Mouse (Mus musculus): ENCODE data around the gene Garnl3.
A peak's percentile ranks its signal among the peaks of the same experiment; 100 is the strongest.

The Garnl3 gene

GRCm38 (mm10) chr2:32977114-32977513, 154.3 kb downstream of the Garnl3 start:
- DNase-seq (ENCODE audit: low read depth, low spot score): no peak

GRCm38 (mm10) chr2:32974216-32974615, 157.2 kb downstream of the Garnl3 start:
- DNase-seq (ENCODE audit: low read depth, low spot score): no peak

- DNase-seq (ENCODE audit: low read depth, low spot score): no peak
Measured at GRCm38 (mm10) chr2:32971235-32971634, 160.2 kb downstream of the Garnl3 start.

GRCm38 (mm10) chr2:32969326-32969725, 162.1 kb downstream of the Garnl3 start:
- DNase-seq (ENCODE audit: low read depth, low spot score): no peak

GRCm38 (mm10) chr2:32968024-32968614, 163.3 kb downstream of the Garnl3 start:
- DNase-seq (ENCODE audit: low read depth, low spot score): no peak

- DNase-seq (ENCODE audit: low read depth, low spot score): peak; percentile 81
Measured at GRCm38 (mm10) chr2:32966689-32967631, 164.5 kb downstream of the Garnl3 start.

GRCm38 (mm10) chr2:32966184-32966688, 165.2 kb downstream of the Garnl3 start:
- DNase-seq (ENCODE audit: low read depth, low spot score): no peak

GRCm38 (mm10) chr2:32965511-32966183, 165.8 kb downstream of the Garnl3 start:
- no peak for DNase-seq (ENCODE audit: low read depth, low spot score)

- DNase-seq (ENCODE audit: low read depth, low spot score): no peak
Measured at GRCm38 (mm10) chr2:32964659-32965457, 166.6 kb downstream of the Garnl3 start.

- DNase-seq (ENCODE audit: low read depth, low spot score): no peak
Measured at GRCm38 (mm10) chr2:32963981-32964380, 167.5 kb downstream of the Garnl3 start.

GRCm38 (mm10) chr2:32963544-32963943, 167.9 kb downstream of the Garnl3 start:
- no peak for DNase-seq (ENCODE audit: low read depth, low spot score)

GRCm38 (mm10) chr2:32962875-32963220, 168.6 kb downstream of the Garnl3 start:
- no peak for DNase-seq (ENCODE audit: low read depth, low spot score)

GRCm38 (mm10) chr2:32962062-32962874, 169.2 kb downstream of the Garnl3 start:
- no peak for DNase-seq (ENCODE audit: low read depth, low spot score)

GRCm38 (mm10) chr2:32961192-32961995, 170.1 kb downstream of the Garnl3 start, which contains the start of the genes Rpl12 and Lrsam1:
Gene Rpl12 (plus strand): TSS chr2:32961559.
Gene Lrsam1 (minus strand): TSS chr2:32961614.
- DNase-seq (ENCODE audit: low read depth, low spot score): peak; percentile 84

GRCm38 (mm10) chr2:32960273-32960672, 171.2 kb downstream of the Garnl3 start:
- no peak for DNase-seq (ENCODE audit: low read depth, low spot score)

GRCm38 (mm10) chr2:32957344-32957743, 174.1 kb downstream of the Garnl3 start:
- no peak for DNase-seq (ENCODE audit: low read depth, low spot score)

GRCm38 (mm10) chr2:32954581-32954980, 176.9 kb downstream of the Garnl3 start:
- no peak for DNase-seq (ENCODE audit: low read depth, low spot score)

GRCm38 (mm10) chr2:32947454-32947853, 184.0 kb downstream of the Garnl3 start:
- DNase-seq (ENCODE audit: low read depth, low spot score): no peak

- DNase-seq (ENCODE audit: low read depth, low spot score): no peak
Measured at GRCm38 (mm10) chr2:32940483-32940882, 191.0 kb downstream of the Garnl3 start.
